Mouse (Mus musculus) 3T3-L1 (cell line): ENCODE measurements around the gene Nprl3.

Experiments used
- DNase-seq: peaks from one replicate; pipeline ENCODE4 v3.0.0-alpha.2; 2015; ENCODE audit warnings: low read depth, low spot score

Gene Nprl3

DNA sequence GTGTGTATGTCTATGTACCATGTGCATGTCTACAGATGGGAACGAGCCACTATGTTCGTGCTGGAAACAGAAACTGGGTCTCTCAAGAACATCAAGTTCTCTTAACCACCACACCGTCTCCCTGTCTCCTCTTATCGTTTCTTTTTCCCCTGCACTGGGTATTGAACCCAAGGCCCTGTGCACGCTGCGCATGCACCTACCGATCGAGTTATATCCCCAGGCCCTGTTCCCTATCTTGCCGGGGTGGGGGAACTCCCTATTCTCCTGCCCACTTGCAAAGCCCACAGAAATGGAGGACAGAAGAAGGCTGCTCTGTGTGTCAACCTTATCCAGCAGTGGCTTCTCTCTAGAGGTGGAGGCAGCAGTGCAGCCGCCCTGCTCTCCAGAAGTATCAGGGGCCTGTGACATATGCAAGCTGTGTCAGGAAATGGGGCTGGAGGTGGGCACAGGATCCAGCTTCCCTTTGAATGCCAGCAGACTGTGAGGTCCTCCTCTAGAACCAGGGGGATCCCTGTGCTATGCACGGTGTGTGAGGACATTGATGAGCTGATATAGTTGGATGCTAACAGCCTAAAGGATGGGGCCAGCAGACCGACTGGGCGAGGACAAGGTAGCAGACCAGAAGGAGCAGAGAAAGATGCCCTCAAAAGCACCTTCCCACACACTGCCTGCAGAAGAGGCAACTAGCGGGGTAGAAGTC, 69.1 kb downstream of the Nprl3 start:
- no peak for DNase-seq

GRCm38 (mm10) chr11:32197766-32198165, 69.7 kb downstream of the Nprl3 start:
- DNase-seq: no peak

DNA sequence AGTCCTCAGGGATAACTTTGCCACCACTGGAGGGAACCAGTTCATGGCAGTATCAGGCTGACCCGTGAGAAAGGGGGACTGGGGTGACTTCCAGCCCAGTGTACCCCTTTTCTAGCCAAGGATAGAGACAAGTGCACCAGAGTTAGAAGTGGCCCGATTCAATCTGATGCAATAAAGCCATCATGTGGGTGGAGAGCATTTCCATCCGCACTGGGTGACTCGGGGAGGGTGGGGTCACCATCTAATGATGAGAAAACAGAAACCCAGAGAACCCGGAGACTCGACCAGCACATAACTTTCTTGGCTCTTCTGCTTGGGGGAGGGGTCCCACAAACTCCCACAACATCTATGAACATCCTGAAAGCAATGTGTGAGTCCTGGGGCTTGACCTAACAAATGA, 70.8 kb downstream of the Nprl3 start:
- DNase-seq: no peak

GRCm38 (mm10) chr11:32195867-32196540, 71.5 kb downstream of the Nprl3 start:
- no peak for DNase-seq

GRCm38 (mm10) chr11:32194626-32195025, 72.9 kb downstream of the Nprl3 start:
- DNase-seq: no peak

DNA sequence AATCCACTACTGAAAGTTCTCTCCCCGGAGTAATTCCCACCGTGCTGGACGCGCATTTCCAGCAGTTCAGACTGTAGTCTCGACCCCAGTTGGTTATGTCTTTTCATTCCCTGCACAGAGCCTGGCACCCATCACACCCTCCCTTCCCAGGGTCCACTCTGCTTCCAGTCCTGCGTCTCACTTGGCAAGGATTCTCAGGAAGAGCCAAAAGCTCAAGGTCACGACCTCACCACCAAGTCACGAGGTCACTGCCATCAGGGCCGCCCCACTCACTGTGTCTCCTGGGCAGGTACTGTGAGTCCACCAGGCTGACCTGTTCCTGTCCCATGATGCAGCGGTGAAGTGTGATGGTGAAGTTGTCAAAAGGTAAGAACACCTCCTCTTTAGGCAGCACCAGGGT, 73.4 kb downstream of the Nprl3 start:
- no peak for DNase-seq

DNA sequence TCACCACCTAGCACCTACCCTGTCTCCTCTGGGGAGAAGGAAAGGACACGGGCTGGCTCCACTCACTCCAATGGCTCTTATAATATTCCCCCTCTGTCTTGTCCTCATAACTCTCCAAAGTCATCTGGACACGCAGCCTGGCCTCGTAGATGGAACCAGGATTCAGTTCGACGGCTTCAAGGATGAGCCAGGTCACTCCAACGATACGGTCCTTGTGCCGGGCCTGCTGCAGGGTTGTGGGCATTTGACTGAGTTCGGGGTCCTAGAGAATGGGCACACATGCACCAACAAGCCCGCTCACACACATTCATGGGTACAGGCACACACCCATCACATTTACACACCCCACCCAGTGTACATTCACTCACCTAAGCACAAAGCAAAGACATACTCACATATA, 74.4 kb downstream of the Nprl3 start:
- DNase-seq: no peak

- no peak for DNase-seq
Measured at GRCm38 (mm10) chr11:32190603-32191110, 76.8 kb downstream of the Nprl3 start.

DNA sequence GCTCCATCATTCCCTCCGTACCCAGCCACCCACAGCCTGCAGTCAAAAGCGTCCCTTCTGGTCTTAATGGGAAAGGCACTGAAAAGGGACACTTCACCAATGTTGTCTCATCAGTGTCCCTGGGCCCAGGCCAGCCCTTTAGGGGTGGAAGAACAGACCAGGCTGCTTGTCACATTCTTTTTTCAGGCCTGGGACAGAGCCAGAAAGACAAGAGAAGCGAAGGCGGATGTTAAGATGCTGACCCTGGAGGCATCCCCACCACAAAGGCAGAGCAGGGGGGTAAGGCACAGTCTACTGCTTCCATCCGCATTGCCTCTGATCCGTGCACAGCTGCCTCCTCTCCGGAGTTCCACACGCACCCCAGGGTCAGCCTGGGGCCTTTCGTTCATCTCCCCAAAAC, 77.4 kb downstream of the Nprl3 start:
- no peak for DNase-seq

DNA sequence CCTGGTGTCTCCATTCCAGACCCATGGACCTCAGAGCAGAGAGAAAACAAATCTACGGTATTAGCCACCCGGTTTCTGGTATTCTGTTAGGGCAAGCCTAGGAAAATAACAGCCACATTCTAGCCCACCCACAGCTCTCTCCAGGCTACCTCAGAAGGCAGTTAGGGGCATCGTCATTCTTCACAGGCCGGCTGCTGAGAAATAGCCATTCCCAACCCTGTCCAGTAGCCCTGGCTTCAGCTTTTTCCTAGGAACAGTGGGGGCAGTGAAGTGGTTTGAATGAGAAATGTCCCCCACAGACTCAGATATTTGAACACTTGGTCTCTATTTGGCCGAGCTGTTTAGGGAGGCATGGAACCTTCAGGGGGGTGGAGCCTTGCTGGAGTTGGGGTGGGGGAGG, 78.1 kb downstream of the Nprl3 start:
- DNase-seq: no peak

DNA sequence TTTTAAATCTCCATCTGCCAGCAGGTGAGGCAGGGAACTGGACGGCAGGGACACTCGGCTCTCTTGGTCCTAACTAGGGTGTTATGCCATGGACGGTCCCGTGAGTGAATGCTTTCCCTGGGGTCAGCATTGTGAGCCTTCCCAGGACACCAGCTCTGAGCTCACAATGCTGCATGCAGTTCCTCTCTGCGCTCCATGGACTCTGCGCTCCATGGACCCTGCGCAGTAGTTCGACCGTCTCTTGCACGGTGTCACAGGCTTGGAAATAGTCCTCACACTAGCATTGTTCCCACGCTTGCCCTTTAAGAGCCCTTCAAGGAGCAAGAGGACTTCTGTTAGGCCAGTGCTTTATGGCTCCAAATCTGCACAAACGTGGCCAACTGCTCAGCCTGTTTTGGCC, 78.6 kb downstream of the Nprl3 start:
- DNase-seq: no peak

DNA sequence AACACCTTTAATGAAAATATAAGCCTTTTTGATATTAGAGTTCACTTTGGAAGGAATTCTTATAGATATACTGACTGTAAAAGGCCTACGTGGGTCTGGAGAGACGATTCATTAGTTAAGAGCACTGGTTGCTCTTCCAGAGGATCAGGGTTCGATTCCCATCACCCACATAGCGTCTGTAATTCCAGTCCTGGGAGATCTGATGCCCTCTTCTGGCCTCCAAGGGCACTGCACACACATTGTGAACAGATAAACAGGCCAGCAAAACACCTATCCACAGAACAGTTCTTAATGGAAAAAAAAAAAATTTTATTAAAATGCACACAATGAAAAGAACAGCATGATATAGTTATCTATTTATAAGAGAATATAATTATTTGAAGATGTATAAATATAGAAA, 80.3 kb downstream of the Nprl3 start:
- DNase-seq: no peak

DNA sequence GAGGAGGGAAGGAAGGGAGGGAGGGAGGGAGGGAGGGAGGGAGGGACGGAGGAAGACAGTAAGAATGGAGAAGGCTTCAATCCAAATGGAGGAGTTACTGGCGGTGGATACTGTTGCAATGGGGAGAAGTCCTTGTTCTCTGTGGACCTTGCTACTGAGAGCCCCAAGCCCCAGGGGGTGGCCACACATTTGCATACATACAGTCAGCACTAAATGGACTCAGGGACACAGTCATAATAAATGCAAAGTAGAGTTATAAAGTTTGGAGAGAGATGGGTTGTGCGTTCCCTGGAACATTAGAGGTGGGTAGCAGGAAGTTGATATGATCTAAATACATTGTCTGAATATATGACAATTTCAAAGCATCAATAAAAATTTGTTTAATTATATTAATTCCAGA, 81.5 kb downstream of the Nprl3 start:
- DNase-seq: no peak

GRCm38 (mm10) chr11:32184469-32184868, 83.0 kb downstream of the Nprl3 start:
- DNase-seq: no peak

DNA sequence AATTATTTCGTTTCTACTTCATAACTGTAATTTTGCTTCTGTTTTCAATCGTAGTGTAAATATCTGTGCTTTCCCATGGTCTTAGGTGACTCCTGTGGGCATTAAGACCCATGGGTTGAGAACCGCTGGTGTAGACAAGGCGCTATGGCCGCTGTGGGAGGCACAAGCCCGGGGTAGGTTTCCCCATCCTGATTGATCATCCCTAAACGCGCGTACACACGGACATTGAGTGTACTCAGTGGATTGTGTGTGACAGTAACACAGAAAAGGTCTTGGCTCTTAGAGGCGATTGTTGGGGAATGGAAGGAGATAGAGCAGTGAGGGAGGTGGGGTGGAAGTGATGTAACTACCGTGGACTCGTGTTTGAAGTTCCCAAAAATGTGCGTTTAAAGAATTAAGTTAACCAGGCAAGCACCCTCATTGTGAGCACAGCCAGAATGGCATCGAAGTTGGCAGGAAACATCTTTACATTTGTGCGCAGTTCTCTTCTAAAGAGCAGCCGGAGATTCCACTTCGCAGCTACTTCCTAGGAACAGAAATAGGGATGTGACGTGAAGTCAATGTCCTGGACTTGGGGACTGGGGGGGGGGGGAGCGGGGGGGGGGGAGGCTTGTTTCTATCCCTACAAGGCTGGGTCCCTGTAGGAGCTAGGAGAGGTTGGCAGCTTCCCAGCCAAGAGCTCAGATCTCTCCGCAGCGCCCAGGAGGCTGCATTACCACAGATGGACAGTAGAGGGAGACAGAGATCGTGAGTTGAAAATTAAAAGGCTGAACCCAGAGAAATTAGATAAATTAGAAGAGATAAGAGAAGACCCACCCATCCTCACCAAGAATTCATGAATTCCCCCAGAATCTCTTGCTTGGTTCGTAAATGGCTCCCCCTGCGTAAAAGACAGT, 85.3 kb downstream of the Nprl3 start:
- peak; percentile 83 for DNase-seq

DNA sequence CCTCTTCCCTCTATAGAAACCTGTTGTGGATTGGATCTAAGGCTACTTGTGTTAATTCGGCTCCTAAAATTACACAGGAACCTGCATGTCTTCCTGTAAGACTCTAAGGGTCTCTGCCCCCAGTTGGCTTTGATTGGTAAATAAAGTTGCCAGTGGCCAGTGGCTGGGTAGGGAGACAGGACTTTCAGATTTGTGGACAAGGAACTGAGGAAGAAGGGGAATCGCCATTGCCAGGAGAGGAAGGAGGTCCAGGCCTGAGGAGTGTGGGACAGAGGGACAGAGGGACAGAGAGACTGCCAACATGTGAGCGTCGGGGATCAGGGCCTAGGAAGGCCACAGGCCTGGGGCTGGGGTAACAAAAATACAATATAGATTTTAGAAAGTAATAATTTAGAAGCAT, 86.3 kb downstream of the Nprl3 start:
- DNase-seq: no peak

DNA sequence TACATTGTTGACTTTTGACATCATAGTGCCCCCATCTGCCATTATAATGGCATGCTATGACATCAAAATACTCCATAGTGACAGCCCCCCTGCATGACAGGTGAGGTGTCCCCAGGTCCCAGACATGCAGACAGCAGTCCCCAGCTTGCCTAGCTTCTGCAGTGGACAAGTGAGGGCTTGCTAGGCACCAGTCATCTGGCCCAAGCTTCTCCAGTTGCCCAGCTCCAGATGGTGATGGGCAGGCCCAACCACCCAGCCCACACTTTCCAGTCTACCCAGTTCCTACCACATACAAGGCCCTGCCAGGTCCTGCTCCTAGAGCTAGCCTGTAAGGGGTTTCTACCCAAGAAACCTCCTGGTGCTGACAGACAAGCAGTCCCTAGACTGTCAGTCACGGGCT, 89.0 kb downstream of the Nprl3 start:
- DNase-seq: no peak
